Mouse (Mus musculus): Measurements from ENCODE around the gene Snx18. TPM values are rescaled to one million over a fixed set of nuclear protein-coding genes. Genes with fewer than 3 reads are reported as not detected.

Snx18 gene
- 10 to 100 TPM; 21.4 to 21.8 TPM for total RNA-seq (2021)

GRCm38 (mm10) chr13:113617891-113618823 is at the start of gene Snx18:
Gene Snx18 (minus strand): TSS chr13:113618564.
- peak; percentile 91 to 92 for DNase-seq
- intact Hi-C loops (cut with DNase I), result loop anchor here (1.0 to 5.0 kb wide), 9 partner anchors 25 to 572 kb away; partner anchors contain the start of gene Gpx8

- intact Hi-C loops (cut with DNase I), result no loop called here
- no peak for DNase-seq
Observed at GRCm38 (mm10) chr13:113663883-113664282, 45.5 kb upstream of the Snx18 start.

GRCm38 (mm10) chr13:113663151-113663779 is 44.9 kb upstream of the Snx18 start, which contains the start of gene Hspb3:
Gene Hspb3 (minus strand): TSS chr13:113663676.
- peak; percentile 37 to 51 for DNase-seq
- intact Hi-C loops (cut with DNase I), result no loop called here

- intact Hi-C loops (cut with DNase I), result no loop called here
Observed at GRCm38 (mm10) chr13:113661826-113662271, 43.5 kb upstream of the Snx18 start.

GRCm38 (mm10) chr13:113660576-113661310 is 42.4 kb upstream of the Snx18 start:
- no peak for DNase-seq

More at GRCm38 (mm10) chr13:113661826-113662271, 43.5 kb upstream of the Snx18 start:
- peak in 1 of 2 experiments; percentile 15 for DNase-seq

GRCm38 (mm10) chr13:113657204-113657603 is 38.8 kb upstream of the Snx18 start:
- DNase-seq, result no peak
- intact Hi-C loops (cut with DNase I), result no loop called here

More at GRCm38 (mm10) chr13:113660576-113661310, 42.4 kb upstream of the Snx18 start:
- intact Hi-C loops (cut with DNase I), result no loop called here

GRCm38 (mm10) chr13:113656639-113657038 is 38.3 kb upstream of the Snx18 start:
- intact Hi-C loops (cut with DNase I), result no loop called here
- no peak for DNase-seq

GRCm38 (mm10) chr13:113655511-113655910 is 37.1 kb upstream of the Snx18 start:
- intact Hi-C loops (cut with DNase I), result no loop called here
- no peak for DNase-seq

GRCm38 (mm10) chr13:113640944-113641597 is 22.7 kb upstream of the Snx18 start:
- intact Hi-C loops (cut with DNase I), result loop anchor here (2.0 to 5.0 kb wide), 2 partner anchors 224 to 369 kb away; no protein-coding TSS in a partner anchor
- DNase-seq, result no peak

- DNase-seq, result no peak
- intact Hi-C loops (cut with DNase I), result loop anchor here (1.0 kb wide), 1 partner anchor 30 kb away; no protein-coding TSS in a partner anchor
Observed at GRCm38 (mm10) chr13:113638914-113639313, 20.6 kb upstream of the Snx18 start.

GRCm38 (mm10) chr13:113635799-113636222 is 17.4 kb upstream of the Snx18 start:
- DNase-seq, result no peak
- intact Hi-C loops (cut with DNase I), result no loop called here

- intact Hi-C loops (cut with DNase I), result no loop called here
- DNase-seq, result no peak
Observed at GRCm38 (mm10) chr13:113634732-113635481, 16.5 kb upstream of the Snx18 start.

- intact Hi-C loops (cut with DNase I), result no loop called here
- DNase-seq, result no peak
Observed at GRCm38 (mm10) chr13:113632506-113632905, 14.1 kb upstream of the Snx18 start.

GRCm38 (mm10) chr13:113627601-113628000 is 9.2 kb upstream of the Snx18 start:
- intact Hi-C loops (cut with DNase I), result no loop called here
- no peak for DNase-seq

GRCm38 (mm10) chr13:113622865-113623255 is 4.5 kb upstream of the Snx18 start:
- intact Hi-C loops (cut with DNase I), result no loop called here
- peak in 1 of 2 experiments; percentile 3 for DNase-seq

- DNase-seq, result peak in 1 of 2 experiments; percentile 24
Observed at GRCm38 (mm10) chr13:113622122-113622864, 3.9 kb upstream of the Snx18 start.

GRCm38 (mm10) chr13:113619003-113619402 is 639 bp upstream of the Snx18 start:
- no peak for DNase-seq
- intact Hi-C loops (cut with DNase I), result loop anchor here (5.0 kb wide), 5 partner anchors 37 to 352 kb away; no protein-coding TSS in a partner anchor

More at GRCm38 (mm10) chr13:113622122-113622864, 3.9 kb upstream of the Snx18 start:
- intact Hi-C loops (cut with DNase I), result no loop called here

- intact Hi-C loops (cut with DNase I), result loop anchor here (2.0 to 5.0 kb wide), 6 partner anchors 25 to 350 kb away; no protein-coding TSS in a partner anchor
- peak in 1 of 2 experiments; percentile 40 for DNase-seq
Observed at GRCm38 (mm10) chr13:113617338-113617890, 950 bp downstream of the Snx18 start.
